Mouse (Mus musculus) gastrocnemius, adult 18-20 months (tissue): ENCODE data around the gene Cuta. TPM values are rescaled to one million over a fixed set of nuclear protein-coding genes. Genes with fewer than 3 reads are reported as not detected.
"Not testable (repeated sequence)": the region's sequence is repeated elsewhere in the genome, so short reads cannot be mapped to it uniquely, and the experiment has no call there.

Experiments used
- DNase-seq: peaks from one replicate; pipeline ENCODE4 v3.0.0; 2021; ENCODE audit warnings: low spot score
- long read RNA-seq, 2 experiments: library from polyadenylated mRNA; stranded (forward); transcript quantifications; one replicate each; pipeline ENCODE4 v2.0.0; 2021
- total RNA-seq, 2 experiments: library from RNA; stranded (reverse); gene quantifications; 2 replicates each; pipeline ENCODE4 v1.2.3; 2021

The Cuta gene
- total RNA-seq = 100 to 1,000 TPM; 103 to 109 TPM
- long read RNA-seq, experiment 1, transcript Cuta-201 (7 exons, 741 nt) = minor isoform, 21 of 90 reads
- long read RNA-seq, experiment 1, transcript Cuta-202 (6 exons, 662 nt) = major isoform, 34 of 90 reads
- long read RNA-seq, experiment 1, partial matches to known transcripts = 19 of 90 reads
- long read RNA-seq, experiment 1, other reads (novel, unspliced or antisense) = 9 of 90 reads
- long read RNA-seq, experiment 2, transcript Cuta-201 (7 exons, 741 nt) = minor isoform, 13 of 53 reads
- long read RNA-seq, experiment 2, transcript Cuta-202 (6 exons, 662 nt) = major isoform, 15 of 53 reads
- long read RNA-seq, experiment 2, transcript Cuta-207 (6 exons, 937 nt) = minor isoform, 5 of 53 reads
- long read RNA-seq, experiment 2, partial matches to known transcripts = 7 of 53 reads
- long read RNA-seq, experiment 2, other reads (novel, unspliced or antisense) = 13 of 53 reads

- DNase-seq = peak; percentile 100
Observed at GRCm38 (mm10) chr17:26939178-26939972, at the start of gene Cuta. Gene Cuta, minus strand, starts transcription at chr17:26939569.

- DNase-seq = no peak
Observed at GRCm38 (mm10) chr17:26985503-26986179, 46.3 kb upstream of the Cuta start.

- no peak for DNase-seq
Observed at GRCm38 (mm10) chr17:26983382-26983781, 44.0 kb upstream of the Cuta start.

GRCm38 (mm10) chr17:26981050-26981449 lies 41.7 kb upstream of the Cuta start:
- DNase-seq = no peak

- DNase-seq = no peak
Observed at GRCm38 (mm10) chr17:26979426-26979825, 40.1 kb upstream of the Cuta start.

- not testable (repeated sequence) for DNase-seq
Observed at GRCm38 (mm10) chr17:26977354-26977753, 38.0 kb upstream of the Cuta start.

- DNase-seq = no peak
Observed at GRCm38 (mm10) chr17:26975415-26975814, 36.0 kb upstream of the Cuta start.

GRCm38 (mm10) chr17:26974547-26974946 lies 35.2 kb upstream of the Cuta start:
- DNase-seq = no peak

- peak; percentile 96 for DNase-seq
Observed at GRCm38 (mm10) chr17:26972703-26973574, 33.6 kb upstream of the Cuta start, which contains the start of gene Zbtb9. Gene Zbtb9, plus strand, starts transcription at chr17:26973167.

GRCm38 (mm10) chr17:26972107-26972506 lies 32.7 kb upstream of the Cuta start:
- no peak for DNase-seq

- DNase-seq = no peak
Observed at GRCm38 (mm10) chr17:26971247-26971905, 32.0 kb upstream of the Cuta start.

- DNase-seq = no peak
Observed at GRCm38 (mm10) chr17:26970221-26970620, 30.9 kb upstream of the Cuta start.

- no peak for DNase-seq
Observed at GRCm38 (mm10) chr17:26969257-26969656, 29.9 kb upstream of the Cuta start.

- DNase-seq = no peak
Observed at GRCm38 (mm10) chr17:26968200-26968611, 28.8 kb upstream of the Cuta start.

- no peak for DNase-seq
Observed at GRCm38 (mm10) chr17:26967477-26967876, 28.1 kb upstream of the Cuta start.

- DNase-seq = no peak
Observed at GRCm38 (mm10) chr17:26966993-26967392, 27.6 kb upstream of the Cuta start.

- no peak for DNase-seq
Observed at GRCm38 (mm10) chr17:26961572-26962240, 22.3 kb upstream of the Cuta start.

- no peak for DNase-seq
Observed at GRCm38 (mm10) chr17:26959815-26960214, 20.4 kb upstream of the Cuta start.

- no peak for DNase-seq
Observed at GRCm38 (mm10) chr17:26958880-26959279, 19.5 kb upstream of the Cuta start.

GRCm38 (mm10) chr17:26957872-26958271 lies 18.5 kb upstream of the Cuta start:
- DNase-seq = no peak
